Mouse (Mus musculus): ENCODE results near the gene Kifc1.

Kifc1 gene

GRCm38 (mm10) chr17:33842966-33843795 lies 47.3 kb downstream of the Kifc1 start, which contains the start of gene Cd320:
Gene Cd320, plus strand, starts transcription at chr17:33843091.
- DNase-seq (ENCODE audit: low spot score) = peak; percentile 60

- DNase-seq (ENCODE audit: low spot score) = no peak
These were observed 60.9 kb downstream of the Kifc1 start for GRCm38 (mm10) chr17:33829561-33829960.

- DNase-seq (ENCODE audit: low spot score) = no peak
These were observed 61.6 kb downstream of the Kifc1 start for GRCm38 (mm10) chr17:33828892-33829291.

GRCm38 (mm10) chr17:33826850-33827249 lies 63.6 kb downstream of the Kifc1 start:
- DNase-seq (ENCODE audit: low spot score) = no peak
